Mouse (Mus musculus) left cerebral cortex, adult 2 months (tissue): Measurements from ENCODE around the gene Leprot. TPM values are rescaled to one million over a fixed set of nuclear protein-coding genes. Genes with fewer than 3 reads are reported as not detected.

ENCODE experiments used
- DNase-seq, 2 experiments: peaks; one replicate each; pipeline ENCODE4 v3.0.0; 2021 to 2022; ENCODE audit warnings: low spot score in 2 of 2, mixed read lengths in 1 of 2; ENCODE audit errors: extremely low spot score in 1 of 2
- H3K27ac ChIP-seq: fragments of 200-600 bp; 2 replicates; pipeline ENCODE4 v1.8.1; 2022
- H3K4me3 ChIP-seq: fragments of 200-600 bp; 2 replicates; pipeline ENCODE4 v1.8.1; 2022
- CTCF ChIP-seq: fragments of 200-600 bp; IDR thresholded peaks from 2 replicates; pipeline ENCODE4 v1.8.1; 2022; ENCODE audit warnings: antibody characterized with exemption, mild to moderate bottlenecking, moderate library complexity
- intact Hi-C: fragments of 180-260 bp; cut with DNase I; formaldehyde crosslinking; loops from one replicate; pipeline ENCODE4 v1.15.1; 2025
- total RNA-seq, 2 experiments: library from RNA; stranded (reverse); gene quantifications; 2 replicates each; pipeline ENCODE4 v1.2.3; 2021

Gene Leprot
- total RNA-seq, 2 experiments from 2014 or later = 23.5 to 26.4 TPM

DNA sequence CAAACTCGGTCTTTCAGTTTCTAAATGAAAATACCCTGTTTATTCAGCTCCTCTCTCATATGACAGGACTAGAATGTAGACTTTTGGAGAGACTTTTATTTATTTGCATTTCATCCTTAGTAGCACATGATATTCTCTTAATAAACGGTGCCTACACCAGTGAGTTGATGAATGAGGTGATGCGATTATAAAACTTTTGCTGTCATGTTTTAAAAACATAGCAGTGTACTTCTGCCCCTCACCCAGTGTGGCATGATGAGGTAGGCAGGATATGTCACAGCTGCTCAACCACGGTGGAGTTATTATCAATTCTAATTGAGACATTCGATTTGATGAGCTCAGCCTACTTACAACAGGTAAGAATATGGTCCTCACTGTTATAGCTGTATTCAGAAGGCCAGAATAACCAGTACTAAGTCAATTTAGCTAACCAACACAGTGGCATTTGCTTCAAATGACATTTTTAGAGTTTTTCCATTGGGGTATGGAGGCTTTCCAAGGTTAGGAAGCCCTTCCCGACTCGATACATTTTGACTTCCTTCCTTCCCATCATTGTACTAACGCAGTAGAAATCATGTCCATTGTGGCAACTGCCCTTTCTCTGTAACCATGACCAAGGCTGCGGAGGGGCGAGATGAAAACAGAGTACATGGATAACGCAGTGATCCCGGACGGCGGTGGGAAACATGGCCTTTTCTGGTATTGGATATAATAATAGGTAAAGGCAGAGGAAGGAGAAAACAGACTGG is 53.5 kb downstream of the Leprot start:
- no peak for DNase-seq
- TF ChIP-seq CTCF = no peak
- no peak overlapping the region for H3K27ac ChIP-seq
- H3K4me3 ChIP-seq = no peak overlapping the region
- intact Hi-C loops = no loop called here

DNA sequence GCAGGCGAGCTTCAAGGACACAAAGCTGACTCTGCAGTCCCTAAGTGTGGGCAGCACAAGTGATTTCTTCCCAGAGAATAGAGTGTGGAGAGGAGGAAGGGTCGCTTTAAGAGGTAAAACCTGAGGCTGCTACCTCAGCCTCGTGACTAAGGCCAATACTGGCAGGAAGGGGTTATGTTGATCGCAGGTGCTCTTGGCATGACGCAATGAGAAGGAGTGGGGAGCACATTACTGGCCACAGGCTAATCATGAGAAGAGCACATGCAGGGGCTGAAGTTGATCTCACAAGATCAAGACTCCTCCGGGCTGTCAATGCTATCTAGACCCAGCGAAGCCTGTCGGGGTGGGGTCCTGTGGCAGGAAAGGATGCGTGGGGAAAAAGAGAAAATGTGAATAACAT is 57.8 kb downstream of the Leprot start:
- no peak for DNase-seq
- Histone ChIP-seq H3K4me3 (no peak overlapping the region), H3K27ac (no peak overlapping the region)
- intact Hi-C loops = no loop called here
- TF ChIP-seq CTCF = no peak

GRCm38 (mm10) chr4:101707234-101707633 is 59.7 kb downstream of the Leprot start:
- intact Hi-C loops = no loop called here
- no peak overlapping the region for H3K27ac ChIP-seq
- no peak for TF ChIP-seq CTCF
- no peak overlapping the region for H3K4me3 ChIP-seq
- no peak for DNase-seq

DNA sequence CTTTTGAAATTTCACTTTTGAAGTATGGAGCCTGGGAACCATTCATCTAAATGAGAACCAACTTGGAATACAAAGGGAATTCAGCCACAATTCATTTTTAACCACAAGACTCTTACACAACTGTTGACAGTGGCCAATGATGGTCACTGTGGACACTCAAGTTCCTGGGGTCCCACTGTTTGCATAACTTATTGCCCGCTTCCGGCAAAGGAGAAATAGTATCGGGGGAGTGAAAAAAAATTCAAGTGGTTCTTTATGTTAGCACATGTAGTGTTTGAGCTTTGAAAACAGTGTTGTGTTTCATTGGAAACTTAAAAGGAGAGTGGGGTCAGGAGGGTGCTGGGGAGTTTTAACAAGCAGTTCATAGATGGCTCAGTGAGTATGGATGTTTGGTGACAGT is 60.4 kb downstream of the Leprot start:
- TF ChIP-seq CTCF = no peak
- intact Hi-C loops = no loop called here
- Histone ChIP-seq H3K4me3 (no peak overlapping the region), H3K27ac (no peak overlapping the region)
- DNase-seq = no peak

Other genes starting within 250 kb of the Leprot start
- gene Ak4, start 228.4 kb upstream of the Leprot start, total RNA-seq = 10 to 100 TPM; 30.0 to 46.1 TPM
- gene Dnajc6, start 151.1 kb upstream of the Leprot start, total RNA-seq = 100 to 1,000 TPM; 291 to 320 TPM
- gene Lepr, start 69.7 kb downstream of the Leprot start, total RNA-seq = 1 to 10 TPM; 3.8 to 4.8 TPM
- gene B020004J07Rik, start 196.3 kb downstream of the Leprot start, total RNA-seq = not detected
- not detected for gene C130073F10Rik, start 246.1 kb downstream of the Leprot start, total RNA-seq